Mouse (Mus musculus) spleen, postnatal 14 days (tissue): ENCODE measurements around the gene Rdm1.
"Not testable (repeated sequence)": the region's sequence is repeated elsewhere in the genome, so short reads cannot be mapped to it uniquely, and the experiment has no call there.

Experiments
- DNase-seq, 2 experiments: peaks; one replicate each; pipeline ENCODE4 v3.0.0; 2021 to 2022; ENCODE audit warnings: low spot score in 2 of 2

Rdm1 gene

DNA sequence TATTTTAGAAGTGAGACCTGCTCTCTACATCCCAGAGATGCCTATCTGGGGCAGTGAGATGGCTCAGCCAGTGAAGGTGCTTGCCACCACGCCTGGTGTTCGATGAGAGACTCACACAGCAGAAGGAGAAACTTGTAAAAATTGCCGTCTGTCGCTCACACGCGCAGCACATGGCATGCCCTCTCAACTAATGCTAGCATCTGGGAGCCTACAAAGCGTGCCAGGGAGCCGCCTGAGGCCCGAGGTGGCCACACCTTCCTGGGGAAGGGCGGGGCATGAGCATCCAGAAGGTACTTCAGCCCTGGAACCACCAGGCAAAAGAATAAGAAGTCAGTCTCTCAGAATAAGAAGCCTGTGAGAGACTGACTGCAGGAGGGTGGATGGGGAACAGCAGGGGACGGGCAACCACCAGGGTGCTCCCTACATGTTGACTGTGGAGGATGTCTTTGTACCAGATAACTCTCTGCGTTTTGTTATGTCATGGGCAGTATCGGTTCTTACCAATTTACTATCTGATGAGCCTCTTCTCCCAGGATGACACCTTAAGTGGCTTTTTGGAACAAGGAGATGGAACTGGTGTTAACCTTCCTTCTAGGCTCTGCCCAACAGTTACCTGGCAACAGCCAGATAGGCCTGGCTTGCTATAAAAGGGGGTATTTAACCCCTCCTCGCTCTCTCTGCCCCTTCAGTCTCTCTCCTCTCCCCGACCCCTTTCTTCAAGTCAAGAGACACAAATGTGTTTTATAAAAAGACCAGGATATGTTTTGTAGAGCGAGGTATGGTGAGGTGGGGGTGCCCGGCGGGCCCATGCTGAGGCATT lies 9.8 kb upstream of the Rdm1 start:
- DNase-seq, result no peak

DNA sequence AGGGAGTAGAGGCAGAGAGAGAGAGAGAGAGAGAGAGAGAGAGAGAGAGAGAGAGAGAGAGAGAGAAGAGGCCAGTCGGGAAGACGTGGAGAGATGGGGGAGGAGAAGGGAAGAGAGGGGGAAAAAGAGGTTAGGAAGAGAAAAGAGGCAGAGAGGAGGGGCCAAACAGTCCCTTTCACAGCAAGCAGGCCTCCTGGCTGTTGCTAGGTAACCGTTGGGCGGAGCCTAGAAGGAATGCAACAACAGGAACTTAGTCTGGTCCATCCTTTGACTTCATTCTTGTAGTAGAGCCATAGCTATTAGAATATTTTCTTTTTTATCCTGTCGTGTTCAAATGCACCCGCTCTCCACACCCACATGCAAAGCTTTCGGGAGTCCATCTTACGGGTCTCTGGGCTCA lies 9.1 kb upstream of the Rdm1 start:
- DNase-seq, result peak in 1 of 2 experiments; percentile 17

DNA sequence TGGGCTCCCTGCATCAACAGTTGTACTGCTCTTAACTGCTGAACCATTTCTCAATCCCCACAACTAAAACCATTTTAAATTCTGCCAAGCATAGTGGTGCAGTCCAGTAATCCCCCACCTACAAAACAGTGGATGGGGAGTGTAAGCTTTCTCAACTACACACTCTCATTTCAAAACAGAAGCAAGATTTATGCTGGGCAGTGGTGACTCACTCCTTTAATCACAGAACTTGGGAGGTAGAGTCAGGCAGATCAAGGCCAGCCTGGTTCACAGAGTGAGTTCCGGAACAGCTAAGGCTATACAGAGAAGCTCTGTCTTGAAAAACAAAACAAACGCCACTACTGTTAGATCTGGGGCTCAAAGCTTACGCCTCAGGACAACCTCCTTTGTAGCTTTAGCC lies 8.4 kb upstream of the Rdm1 start:
- DNase-seq, result no peak

DNA sequence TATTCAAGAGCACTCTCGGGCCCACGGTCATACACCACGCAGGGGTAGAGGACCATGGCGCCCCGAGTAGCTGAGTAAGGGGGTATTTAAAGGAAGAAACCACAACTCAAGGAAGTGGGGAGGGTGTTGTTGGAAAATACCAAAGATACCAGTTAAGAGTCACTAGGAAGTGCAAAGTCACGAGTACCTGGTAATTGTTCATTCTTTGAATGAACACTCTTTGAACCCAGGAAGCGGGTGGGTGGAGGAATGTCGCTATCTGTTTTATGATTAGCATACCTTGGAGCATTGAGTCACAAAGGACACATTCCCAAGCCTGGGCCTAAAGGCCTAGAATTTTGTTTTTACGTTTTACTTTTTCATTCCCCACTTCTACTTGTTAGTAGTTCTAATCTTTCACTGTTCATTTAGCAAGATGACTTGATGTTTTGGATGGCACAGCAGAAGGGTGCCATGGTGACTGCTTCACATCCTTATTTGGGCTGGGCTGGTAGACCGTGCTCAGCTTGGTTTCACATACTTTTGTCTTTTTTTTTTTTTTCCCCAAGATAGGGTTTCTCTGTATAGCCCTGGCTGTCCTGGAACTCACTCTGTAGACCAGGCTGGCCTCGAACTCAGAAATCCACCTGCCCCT lies 6.9 kb upstream of the Rdm1 start:
- DNase-seq, result not testable (repeated sequence)

DNA sequence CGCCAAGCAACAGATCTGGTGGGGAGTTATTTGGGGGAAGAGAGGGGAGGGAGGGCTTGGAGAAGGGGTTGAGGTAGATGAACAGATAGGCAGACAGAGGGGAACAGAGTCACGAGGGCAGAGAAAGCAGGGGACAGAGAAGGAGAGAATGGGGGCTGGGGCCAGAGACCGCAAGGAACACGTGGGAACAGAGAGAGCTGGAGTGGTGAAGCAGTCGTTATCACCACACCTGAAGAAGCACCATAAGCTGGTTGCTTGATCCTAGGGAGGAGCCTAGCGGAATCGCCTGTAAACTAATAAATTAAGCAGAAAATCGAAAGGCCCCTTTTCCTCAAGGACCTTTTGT lies 373 bp upstream of the Rdm1 start:
- no peak for DNase-seq

GRCm38 (mm10) chr11:101627857-101628559 lies 1.0 kb downstream of the Rdm1 start:
- peak; percentile 75 to 81 for DNase-seq

DNA sequence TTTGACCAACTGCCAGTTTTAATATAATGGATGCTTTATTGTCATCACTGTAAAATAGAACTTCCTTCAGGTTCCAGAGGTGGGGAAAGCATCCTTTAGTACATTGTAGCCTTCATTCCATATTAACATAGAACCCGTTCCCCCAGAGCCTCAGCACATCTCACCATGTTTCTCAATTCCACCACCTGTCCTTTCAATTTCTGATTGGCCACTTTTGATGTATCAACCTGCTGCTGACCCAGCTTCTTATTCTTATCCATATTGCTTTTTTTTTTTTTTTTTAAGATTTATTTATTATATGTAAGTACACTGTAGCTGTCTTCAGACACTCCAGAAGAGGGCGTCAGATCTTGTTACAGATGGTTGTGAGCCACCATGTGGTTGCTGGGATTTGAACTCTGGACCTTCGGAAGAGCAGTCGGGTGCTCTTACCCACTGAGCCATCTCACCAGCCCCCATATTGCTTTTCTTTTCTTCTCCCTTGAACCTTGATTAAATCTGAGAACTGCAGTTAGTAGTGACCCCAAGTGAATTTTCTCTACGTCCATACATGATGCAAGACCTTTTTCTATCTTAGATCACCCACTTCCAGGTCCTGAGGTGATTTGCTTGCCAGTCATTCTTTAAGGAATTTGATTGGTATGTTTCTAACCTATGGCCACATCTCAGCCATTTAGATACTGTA lies 1.9 kb downstream of the Rdm1 start:
- not testable (repeated sequence) for DNase-seq

GRCm38 (mm10) chr11:101635660-101636059 lies 8.7 kb downstream of the Rdm1 start:
- no peak for DNase-seq

GRCm38 (mm10) chr11:101639761-101640160 lies 12.8 kb downstream of the Rdm1 start:
- no peak for DNase-seq

DNA sequence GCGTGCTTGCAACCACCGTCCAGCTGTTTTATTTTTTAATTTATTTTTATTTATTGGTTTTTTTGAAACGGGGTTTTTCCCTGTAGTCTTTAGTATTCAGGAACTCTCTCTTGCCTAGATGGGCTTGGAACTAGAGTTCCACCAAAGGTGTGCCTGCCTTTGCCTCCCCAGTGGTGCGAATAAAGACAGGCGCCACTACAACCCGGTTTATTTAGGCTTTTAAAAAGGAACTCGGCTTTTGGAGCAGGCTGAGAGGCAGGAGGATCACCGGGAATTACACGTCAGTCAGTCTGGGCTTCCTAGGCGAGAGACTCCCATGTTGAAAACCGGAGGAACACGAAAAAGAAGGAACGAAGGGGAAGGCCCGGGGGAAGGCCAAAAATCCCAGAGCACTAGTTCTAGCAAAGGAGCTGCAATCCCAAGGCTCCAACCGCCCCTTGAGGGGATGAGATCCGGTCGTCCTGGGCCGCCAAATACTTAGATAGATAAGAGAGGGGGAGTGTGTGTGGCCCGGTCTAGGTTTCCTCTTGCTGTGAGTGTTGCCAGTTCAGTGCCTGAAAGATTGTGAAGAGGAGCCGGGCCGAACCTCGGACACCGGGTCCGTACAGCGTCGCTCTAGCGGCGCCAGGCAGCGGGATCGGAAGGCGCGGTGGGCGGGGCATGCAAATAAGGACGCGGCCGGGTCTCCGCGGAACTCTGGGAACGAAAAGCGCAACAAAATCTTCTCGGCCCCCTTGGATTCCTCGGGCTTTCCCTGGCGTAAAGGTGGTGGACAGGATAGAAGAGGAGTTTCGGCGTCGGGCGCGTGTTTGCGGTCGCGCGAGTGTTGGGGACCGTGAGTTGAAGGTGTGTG lies 14.1 kb downstream of the Rdm1 start:
- DNase-seq, result peak; percentile 62 to 72

- peak in 1 of 2 experiments; percentile 8 for DNase-seq
Observed at GRCm38 (mm10) chr11:101641710-101642642, 15.0 kb downstream of the Rdm1 start.

- DNase-seq, result no peak
Observed at GRCm38 (mm10) chr11:101642931-101643330, 15.9 kb downstream of the Rdm1 start.

DNA sequence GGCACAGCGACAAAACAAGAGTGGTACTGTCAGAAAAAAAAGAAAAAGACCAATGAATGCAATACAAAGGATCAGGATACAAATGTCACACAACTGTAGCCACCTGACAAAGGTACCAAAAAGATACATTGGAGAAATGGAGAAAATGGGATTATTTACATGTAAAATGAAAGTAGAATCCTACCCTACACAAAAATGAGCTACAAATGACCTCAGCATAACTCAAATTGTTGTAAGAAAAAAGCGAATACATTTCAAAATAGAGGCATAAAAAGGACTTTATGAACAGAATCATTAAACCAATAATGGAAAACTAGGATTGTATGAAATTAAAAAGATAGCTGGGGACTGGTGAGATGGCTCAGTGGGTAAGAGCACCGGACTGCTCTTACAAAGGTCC lies 17.6 kb downstream of the Rdm1 start:
- DNase-seq, result no peak

- not testable (repeated sequence) for DNase-seq
Observed at GRCm38 (mm10) chr11:101645043-101645410, 18.0 kb downstream of the Rdm1 start.

DNA sequence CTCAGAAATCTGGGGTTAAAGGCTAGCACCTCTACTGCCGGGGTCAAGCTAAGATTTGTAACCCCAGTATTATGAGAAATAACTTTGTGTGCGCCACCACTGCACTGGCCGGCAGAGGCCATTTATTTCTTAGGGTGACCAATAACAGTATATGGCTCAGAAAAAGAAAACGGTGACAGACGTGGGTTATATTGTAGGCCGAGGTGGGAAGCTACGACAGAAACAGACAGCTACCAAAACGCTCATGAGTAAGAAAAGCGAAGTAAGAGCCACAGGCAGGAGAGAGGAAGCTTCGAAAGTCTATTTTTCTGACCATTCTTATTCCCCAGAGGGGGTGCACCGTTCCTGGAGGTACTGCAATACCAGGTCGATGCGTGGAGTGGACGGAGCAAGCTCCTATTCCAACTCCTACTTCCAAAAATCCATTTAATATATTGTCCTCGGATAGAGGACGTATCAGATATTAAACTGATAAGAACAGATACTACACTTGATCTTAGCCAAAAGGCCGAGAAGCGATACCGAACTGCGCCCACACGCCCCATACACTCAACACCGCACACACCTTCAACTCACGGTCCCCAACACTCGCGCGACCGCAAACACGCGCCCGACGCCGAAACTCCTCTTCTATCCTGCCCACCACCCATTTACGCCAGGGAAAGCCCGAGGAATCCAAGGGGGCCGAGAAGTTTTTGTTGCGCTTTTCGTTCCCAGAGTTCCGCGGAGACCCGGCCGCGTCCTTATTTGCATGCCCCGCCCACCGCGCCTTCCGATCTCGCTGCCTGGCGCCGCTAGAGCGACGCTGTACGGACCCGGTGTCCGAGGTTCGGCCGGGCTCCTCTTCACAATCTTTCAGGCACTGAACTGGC lies 18.7 kb downstream of the Rdm1 start:
- DNase-seq, result peak; percentile 44 to 60

GRCm38 (mm10) chr11:101646283-101646794 lies 19.3 kb downstream of the Rdm1 start:
- DNase-seq, result not testable (repeated sequence)

- DNase-seq, result not testable (repeated sequence)
Observed at GRCm38 (mm10) chr11:101647093-101647492, 20.1 kb downstream of the Rdm1 start.

- DNase-seq, result no peak
Observed at GRCm38 (mm10) chr11:101656356-101656755, 29.4 kb downstream of the Rdm1 start.

DNA sequence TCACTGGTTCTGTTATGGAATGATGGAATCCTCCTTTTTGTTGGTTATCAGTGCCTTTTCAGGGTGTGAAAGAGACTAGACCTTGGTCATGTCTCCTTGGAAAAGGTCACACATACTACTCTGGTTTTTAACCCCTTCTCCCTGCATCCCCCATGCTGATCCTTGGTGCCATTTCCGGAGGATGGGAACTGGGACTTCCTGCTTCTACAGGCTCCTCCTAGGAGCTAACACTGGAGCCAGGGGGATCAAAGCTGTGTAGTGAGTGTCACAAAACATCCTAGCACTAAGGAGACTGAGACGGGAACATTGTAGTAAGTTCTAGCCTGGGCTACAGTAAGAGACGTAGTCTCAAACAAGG lies 30.5 kb downstream of the Rdm1 start:
- DNase-seq, result no peak
